Mouse (Mus musculus) hindbrain, embryonic 16.5 days (tissue): ENCODE measurements at regions not wholly inside any gene's neighbourhood (a gene's known extent, or its start where the extent isn't known, plus 50 kb on each side); places are given as distances from the start of the nearest gene placed in this dataset.

Experiments
- ATAC-seq: fragments of 200-750 bp; cut with Nextera tagmentation; 2 replicates; pipeline ENCODE4 v1.8.0; 2017; ENCODE audit warnings: moderate TSS enrichment, moderate library complexity
- H3K27ac ChIP-seq: fragments of 300-500 bp; sonication (generic); 2 replicates; pipeline ENCODE4 v1.5.1; 2014; ENCODE audit warnings: low read depth, mild to moderate bottlenecking, control low read depth, low read length, moderate library complexity
- H3K27me3 ChIP-seq: fragments of 300-500 bp; sonication (generic); replicated peaks from 2 replicates; pipeline ENCODE4 v1.6.1; 2014; ENCODE audit warnings: low read length; ENCODE audit not compliant: control insufficient read depth, insufficient read depth
- H3K36me3 ChIP-seq: fragments of 300-500 bp; sonication (generic); 2 replicates; pipeline ENCODE4 v1.6.1; 2014; ENCODE audit warnings: mild to moderate bottlenecking, low read length, moderate library complexity, mixed read lengths; ENCODE audit not compliant: control insufficient read depth, insufficient read depth
- H3K4me1 ChIP-seq: fragments of 300-500 bp; sonication (generic); 2 replicates; pipeline ENCODE4 v1.6.1; 2014; ENCODE audit warnings: low read depth, low read length; ENCODE audit not compliant: control insufficient read depth, insufficient read depth
- H3K4me2 ChIP-seq: fragments of 300-500 bp; sonication (generic); 2 replicates; pipeline ENCODE4 v1.6.1; 2014; ENCODE audit warnings: mild to moderate bottlenecking, low read length, control low read depth, moderate library complexity
- H3K4me3 ChIP-seq: fragments of 300-500 bp; sonication (generic); 2 replicates; pipeline ENCODE4 v1.5.1; 2014; ENCODE audit warnings: mild to moderate bottlenecking, low read length, control low read depth, moderate library complexity
- H3K9ac ChIP-seq: fragments of 300-500 bp; sonication (generic); 2 replicates; pipeline ENCODE4 v1.6.1; 2014; ENCODE audit warnings: low read depth, mild to moderate bottlenecking, control low read depth, low read length, moderate library complexity
- H3K9me3 ChIP-seq: fragments of 300-500 bp; sonication (generic); 2 replicates; pipeline ENCODE4 v1.6.1; 2014; ENCODE audit warnings: mild to moderate bottlenecking, low read length, moderate library complexity; ENCODE audit not compliant: control insufficient read depth
- WGBS: fragments of 180-500 bp; shearing (Covaris S2); extraction: QIAGEN DNeasy Blood & Tissue Kit; methylation state at CpG from one replicate; pipeline ENCODE4 v1.1.7; 2014; 5-methylcytosine and 5-hydroxymethylcytosine counted together

DNA sequence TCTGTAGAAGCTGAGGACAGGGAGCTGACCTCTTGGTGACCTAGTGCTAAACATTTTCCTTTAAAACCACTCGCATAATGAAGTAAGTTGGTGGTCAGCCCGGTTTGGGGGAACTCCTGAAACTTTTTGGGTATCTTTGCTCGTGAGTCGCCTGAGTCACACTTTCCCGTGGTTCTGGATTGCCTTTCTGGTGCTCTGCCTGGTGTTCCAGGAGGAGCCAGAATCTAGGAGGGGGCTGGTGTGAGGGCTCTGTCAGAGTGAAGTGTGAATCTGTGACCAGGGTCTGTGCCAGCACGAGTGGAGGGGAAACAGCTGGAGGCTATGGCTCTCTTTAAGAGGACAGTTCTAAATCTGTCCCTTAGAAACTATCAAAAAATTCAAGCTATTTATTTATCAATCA lies 141.8 kb upstream of the Rap1b start:
- Histone ChIP-seq H3K9me3 (no peaks in the 10 kb centered on the region), H3K4me3 (no peak overlapping the region), H3K36me3 (no peaks in the 10 kb centered on the region), H3K4me1 (no peaks in the 10 kb centered on the region), H3K27me3 (no peaks in the 10 kb centered on the region), H3K27ac (no peak overlapping the region), H3K9ac (no peak overlapping the region), H3K4me2 (no peak overlapping the region)
- 75% methylated on average over 6 of the region's 6 CpGs for WGBS
- no peak for ATAC-seq

DNA sequence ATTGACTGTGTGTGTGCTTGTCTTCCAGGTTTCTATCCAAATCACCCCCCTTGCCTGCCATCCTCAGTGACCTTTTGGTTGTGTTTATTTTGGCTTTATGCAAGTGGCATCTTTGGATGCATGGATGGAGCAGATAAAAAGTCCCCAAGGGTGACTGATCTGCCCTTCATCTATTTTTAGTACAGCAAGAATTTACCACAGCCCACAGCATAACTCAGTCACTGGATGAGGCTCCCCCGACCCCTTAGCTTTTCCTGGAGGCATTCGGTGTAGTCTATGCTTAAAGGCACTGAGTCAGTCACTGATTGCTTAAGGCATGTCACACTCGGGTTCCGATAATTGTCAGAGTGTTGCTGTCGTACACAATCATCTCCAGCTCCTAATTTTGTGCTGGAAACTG lies 142.2 kb upstream of the Rap1b start:
- no peaks in the 10 kb centered on the region for H3K4me1 ChIP-seq
- H3K27me3 ChIP-seq = no peaks in the 10 kb centered on the region
- H3K9ac ChIP-seq = no peak overlapping the region
- H3K36me3 ChIP-seq = no peaks in the 10 kb centered on the region
- H3K4me3 ChIP-seq = no peak overlapping the region
- WGBS = 65% methylated on average over 5 of the region's 5 CpGs
- H3K9me3 ChIP-seq = no peaks in the 10 kb centered on the region
- no peak overlapping the region for H3K27ac ChIP-seq
- ATAC-seq = no peak
- no peak overlapping the region for H3K4me2 ChIP-seq

DNA sequence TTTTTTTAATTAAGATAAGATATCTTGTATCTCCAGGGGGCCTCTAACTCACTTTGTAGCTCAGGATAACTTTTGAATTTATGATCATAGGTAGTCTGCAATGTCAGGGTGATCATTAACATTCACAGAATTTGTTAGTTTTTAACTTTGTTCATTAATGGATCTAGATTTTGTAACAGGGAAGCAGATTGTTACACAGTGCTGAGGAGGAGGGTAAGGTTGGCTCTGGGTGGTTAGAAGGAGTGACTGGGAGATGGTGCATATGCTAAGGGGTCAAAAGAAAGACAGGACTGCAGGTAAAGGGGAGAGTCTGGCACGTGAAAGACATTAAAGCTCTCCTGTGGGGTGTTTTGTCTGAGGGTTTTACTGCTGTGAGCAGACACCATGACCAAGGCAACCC lies 145.3 kb upstream of the Rap1b start:
- ATAC-seq = no peak
- no peaks in the 10 kb centered on the region for H3K9me3 ChIP-seq
- H3K9ac ChIP-seq = no peak overlapping the region
- peaks cover 6% of the 10 kb centered on the region for H3K4me1 ChIP-seq
- H3K4me2 ChIP-seq = no peak overlapping the region
- 90% methylated on average over 1 of the region's 1 CpGs for WGBS
- H3K4me3 ChIP-seq = no peak overlapping the region
- H3K36me3 ChIP-seq = no peaks in the 10 kb centered on the region
- H3K27ac ChIP-seq = no peak overlapping the region
- H3K27me3 ChIP-seq = no peaks in the 10 kb centered on the region

DNA sequence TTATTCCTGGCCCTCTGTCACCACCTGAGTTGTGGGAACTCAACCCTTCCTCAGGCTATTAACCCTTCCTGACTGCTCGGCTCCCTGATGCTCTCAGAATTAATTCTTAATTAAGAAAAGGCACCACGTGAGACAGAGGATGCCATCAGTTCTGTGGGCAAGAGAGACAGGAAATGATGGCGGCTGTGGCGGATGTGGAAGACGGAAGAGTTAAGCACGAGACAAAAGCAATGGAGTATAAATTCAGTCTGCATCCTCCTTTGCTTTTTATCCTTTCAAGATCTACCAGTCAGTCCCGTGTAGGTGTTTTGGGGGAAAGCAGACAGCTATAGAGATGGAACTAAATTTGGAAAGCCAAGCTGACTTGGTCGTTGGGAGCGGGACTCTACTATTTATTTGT lies 146.5 kb upstream of the Rap1b start:
- no peak for ATAC-seq
- Histone ChIP-seq H3K36me3 (no peaks in the 10 kb centered on the region), H3K9me3 (no peaks in the 10 kb centered on the region), H3K27me3 (no peaks in the 10 kb centered on the region), H3K4me2 (no peak overlapping the region), H3K9ac (no peak overlapping the region), H3K27ac (no peak overlapping the region), H3K4me3 (no peak overlapping the region), H3K4me1 (peaks cover 6% of the 10 kb centered on the region)
- WGBS = 67% methylated on average over 9 of the region's 9 CpGs

DNA sequence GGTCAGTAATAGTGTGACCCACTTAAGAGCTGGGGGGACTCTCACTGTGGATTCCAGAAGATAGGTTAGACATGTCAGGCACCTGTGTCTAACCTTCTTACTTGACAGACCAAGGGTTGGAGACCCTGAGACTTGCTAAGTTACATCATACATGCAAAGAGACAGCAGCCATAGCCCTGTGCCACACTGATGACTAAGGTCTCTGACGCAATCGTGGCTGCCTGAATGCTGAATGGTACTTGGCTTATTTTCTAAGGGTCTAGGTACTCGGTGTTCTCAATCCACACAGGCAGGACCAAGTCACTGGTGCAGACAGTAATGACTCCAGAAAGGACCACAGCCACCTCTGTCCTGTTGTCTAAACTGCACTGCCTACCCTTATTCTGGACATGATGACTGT lies 147.8 kb upstream of the Mdm1 start:
- peaks cover 6% of the 10 kb centered on the region for H3K4me1 ChIP-seq
- no peak for ATAC-seq
- H3K9ac ChIP-seq = no peak overlapping the region
- WGBS = 95% methylated on average over 3 of the region's 3 CpGs
- H3K27me3 ChIP-seq = no peaks in the 10 kb centered on the region
- no peak overlapping the region for H3K27ac ChIP-seq
- no peak overlapping the region for H3K4me3 ChIP-seq
- H3K9me3 ChIP-seq = no peaks in the 10 kb centered on the region
- H3K4me2 ChIP-seq = no peak overlapping the region
- H3K36me3 ChIP-seq = no peaks in the 10 kb centered on the region

DNA sequence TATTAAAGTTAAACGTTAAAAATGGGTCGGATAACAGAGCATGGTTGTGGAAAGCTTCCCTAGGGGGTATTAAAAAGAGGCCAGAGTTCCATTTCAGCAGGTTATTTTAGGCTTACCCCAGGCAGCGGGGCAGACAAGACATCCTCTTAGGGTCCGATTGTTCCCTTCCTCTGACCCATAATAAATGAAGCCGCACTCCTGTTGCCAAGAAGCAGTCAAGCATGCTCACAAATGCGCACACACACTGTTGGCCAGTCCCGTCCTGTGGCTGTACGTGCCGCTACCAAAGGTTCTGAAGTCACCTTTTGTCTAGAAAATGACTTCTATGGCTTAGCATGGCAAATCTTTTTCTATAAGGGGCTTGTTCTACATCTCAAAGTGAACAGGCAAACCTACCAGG lies 146.8 kb upstream of the Mdm1 start:
- 16% methylated on average over 9 of the region's 9 CpGs for WGBS
- Histone ChIP-seq H3K4me3 (no peak overlapping the region), H3K27ac (no peak overlapping the region), H3K36me3 (no peaks in the 10 kb centered on the region), H3K9me3 (no peaks in the 10 kb centered on the region), H3K4me1 (peaks cover 6% of the 10 kb centered on the region), H3K4me2 (peak overlapping the region; percentile 30), H3K27me3 (no peaks in the 10 kb centered on the region), H3K9ac (no peak overlapping the region)
- ATAC-seq = 0 out of 2 replicates have a peak, but pooled peaks have one; percentile 52

DNA sequence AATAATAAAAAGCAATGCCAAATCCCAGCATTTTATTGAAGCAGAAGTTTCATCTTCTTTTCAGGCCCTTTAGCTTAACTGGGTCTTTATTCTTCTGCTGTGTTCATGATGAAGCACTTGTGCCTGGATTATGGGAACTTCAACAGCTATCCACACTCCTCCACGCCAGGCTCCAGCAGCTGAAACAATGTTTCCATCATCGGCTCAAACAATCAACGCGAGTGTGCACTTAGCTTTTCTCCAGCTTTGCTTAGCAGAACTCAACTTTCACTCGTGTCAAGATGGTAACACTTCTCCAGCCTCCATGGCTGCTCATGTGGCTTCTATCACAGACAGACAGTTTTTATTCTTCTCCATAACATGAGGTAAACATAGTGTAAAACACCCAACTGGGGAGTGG lies 143.8 kb upstream of the Mdm1 start:
- Histone ChIP-seq H3K4me1 (peaks cover 6% of the 10 kb centered on the region), H3K27ac (no peak overlapping the region), H3K36me3 (no peaks in the 10 kb centered on the region), H3K9ac (no peak overlapping the region), H3K9me3 (no peaks in the 10 kb centered on the region), H3K4me2 (no peak overlapping the region), H3K4me3 (no peak overlapping the region), H3K27me3 (no peaks in the 10 kb centered on the region)
- no peak for ATAC-seq
- WGBS = 84% methylated on average over 5 of the region's 5 CpGs

DNA sequence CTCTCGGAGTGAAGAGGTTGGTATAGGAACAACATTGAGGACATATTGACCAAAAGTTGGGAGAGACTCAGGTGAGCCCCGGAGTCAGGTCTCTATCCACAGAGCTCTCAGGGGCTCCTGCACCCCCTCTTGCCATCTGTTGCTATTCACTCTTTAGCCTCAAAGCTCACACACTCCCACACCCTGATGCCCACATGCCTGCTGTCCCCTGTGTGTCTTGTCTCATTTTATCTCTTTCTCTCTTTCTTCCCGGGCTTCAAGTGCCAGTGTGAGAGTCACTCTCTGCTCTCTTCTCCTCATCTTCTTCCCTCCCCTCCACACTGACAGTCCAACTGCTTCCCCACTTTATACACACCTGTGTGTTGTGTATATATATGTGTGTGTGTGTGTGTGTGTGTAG lies 141.0 kb upstream of the Mdm1 start:
- H3K9ac ChIP-seq = no peak overlapping the region
- H3K27ac ChIP-seq = no peak overlapping the region
- no peaks in the 10 kb centered on the region for H3K9me3 ChIP-seq
- H3K4me2 ChIP-seq = no peak overlapping the region
- no peaks in the 10 kb centered on the region for H3K27me3 ChIP-seq
- no peaks in the 10 kb centered on the region for H3K36me3 ChIP-seq
- H3K4me1 ChIP-seq = peaks cover 6% of the 10 kb centered on the region; the same call in 1 of the 2 replicates
- no peak for ATAC-seq
- no peak overlapping the region for H3K4me3 ChIP-seq
- 87% methylated on average over 3 of the region's 3 CpGs for WGBS

DNA sequence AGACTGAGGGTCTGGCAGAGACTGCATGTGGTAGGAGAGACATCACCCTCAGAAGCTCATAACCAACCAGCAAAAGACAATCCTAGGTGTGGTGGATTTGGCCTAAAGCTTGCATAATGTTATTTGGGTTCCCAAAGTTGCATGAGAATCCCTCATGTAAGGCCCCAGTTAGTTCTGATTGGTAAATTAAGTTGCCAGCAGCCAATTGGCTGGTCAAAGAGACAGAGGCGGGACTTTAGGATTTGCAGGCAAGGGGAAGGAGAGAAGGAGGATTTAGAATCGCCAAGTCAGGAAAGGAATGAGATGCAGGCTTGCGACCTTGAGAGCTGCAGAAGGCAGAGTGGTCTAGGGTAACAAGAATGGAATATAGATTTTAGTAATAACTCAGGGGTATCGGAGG lies 140.1 kb upstream of the Mdm1 start:
- H3K4me3 ChIP-seq = no peak overlapping the region
- no peaks in the 10 kb centered on the region for H3K36me3 ChIP-seq
- no peaks in the 10 kb centered on the region for H3K9me3 ChIP-seq
- H3K4me1 ChIP-seq = peaks cover 6% of the 10 kb centered on the region; the same call in 1 of the 2 replicates
- 58% methylated on average over 4 of the region's 4 CpGs for whole genome bisulfite sequencing
- H3K9ac ChIP-seq = no peak overlapping the region
- no peak overlapping the region for H3K4me2 ChIP-seq
- no peaks in the 10 kb centered on the region for H3K27me3 ChIP-seq
- H3K27ac ChIP-seq = no peak overlapping the region
- ATAC-seq = no peak

DNA sequence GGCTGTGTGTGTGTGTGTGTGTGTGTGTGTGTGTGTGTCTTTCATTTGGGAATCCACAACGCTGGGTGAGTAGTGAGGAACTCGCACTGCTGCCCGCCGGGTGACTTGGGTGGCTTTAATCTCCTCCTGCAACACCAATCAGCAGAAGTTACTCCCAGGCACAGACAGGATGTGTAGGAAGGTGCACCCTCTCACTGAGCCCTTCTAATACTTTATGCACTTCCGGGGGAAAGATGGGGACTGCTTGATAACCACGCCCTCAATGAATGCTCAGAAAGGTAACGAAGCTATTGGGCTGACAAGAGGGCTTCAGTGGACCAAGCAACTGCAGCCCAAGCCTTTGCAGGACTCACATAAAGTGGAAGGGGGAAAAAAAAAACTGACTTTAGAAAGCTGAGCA lies 139.6 kb upstream of the Mdm1 start:
- no peak overlapping the region for H3K4me3 ChIP-seq
- no peak overlapping the region for H3K27ac ChIP-seq
- 81% methylated on average over 7 of the region's 7 CpGs for WGBS
- H3K4me2 ChIP-seq = no peak overlapping the region
- no peaks in the 10 kb centered on the region for H3K27me3 ChIP-seq
- no peak overlapping the region for H3K9ac ChIP-seq
- H3K4me1 ChIP-seq = peaks cover 6% of the 10 kb centered on the region; the same call in 1 of the 2 replicates
- no peaks in the 10 kb centered on the region for H3K36me3 ChIP-seq
- ATAC-seq = no peak
- no peaks in the 10 kb centered on the region for H3K9me3 ChIP-seq
